Mouse (Mus musculus) midbrain, embryonic 12.5 days (tissue): ENCODE measurements at regions not wholly inside any gene's neighbourhood (a gene's known extent, or its start where the extent isn't known, plus 50 kb on each side); places are given as distances from the start of the nearest gene placed in this dataset.

Experiments used
- ATAC-seq: fragments of 200-750 bp; cut with Nextera tagmentation; 2 replicates; pipeline ENCODE4 v1.8.0; 2017; ENCODE audit warnings: low read depth, moderate TSS enrichment, moderate library complexity; ENCODE audit not compliant: low FRiP score
- H3K27ac ChIP-seq: fragments of 300-500 bp; sonication (generic); replicated peaks from 2 replicates; pipeline ENCODE4 v1.5.1; 2016; ENCODE audit warnings: mild to moderate bottlenecking
- H3K27me3 ChIP-seq: fragments of 300-500 bp; sonication (generic); 2 replicates; pipeline ENCODE4 v1.6.1; 2016; ENCODE audit warnings: mild to moderate bottlenecking
- H3K36me3 ChIP-seq: fragments of 300-500 bp; sonication (generic); 2 replicates; pipeline ENCODE4 v1.6.1; 2016
- H3K4me1 ChIP-seq: fragments of 300-500 bp; sonication (generic); 2 replicates; pipeline ENCODE4 v1.6.1; 2016
- H3K4me2 ChIP-seq: fragments of 300-500 bp; sonication (generic); replicated peaks from 2 replicates; pipeline ENCODE4 v1.6.1; 2016; ENCODE audit warnings: mild to moderate bottlenecking, moderate library complexity
- H3K4me3 ChIP-seq: fragments of 300-500 bp; sonication (generic); 2 replicates; pipeline ENCODE4 v1.5.1; 2016; ENCODE audit warnings: mild to moderate bottlenecking
- H3K9ac ChIP-seq: fragments of 300-500 bp; sonication (generic); replicated peaks from 2 replicates; pipeline ENCODE4 v1.6.1; 2016; ENCODE audit warnings: mild to moderate bottlenecking, moderate library complexity
- H3K9me3 ChIP-seq: fragments of 300-500 bp; sonication (generic); 2 replicates; pipeline ENCODE4 v1.6.1; 2016; ENCODE audit warnings: mild to moderate bottlenecking
- WGBS: fragments of 180-500 bp; shearing (Covaris S2); methylation state at CpG from one replicate; pipeline ENCODE4 v1.1.7; 2016; 5-methylcytosine and 5-hydroxymethylcytosine counted together

- no peaks in the 10 kb centered on the region for H3K9me3 ChIP-seq
- H3K36me3 ChIP-seq: no peaks in the 10 kb centered on the region
- ATAC-seq: no peak
- WGBS: 91% methylated on average over 2 of the region's 2 CpGs
- H3K4me2 ChIP-seq: no peak overlapping the region
- no peak overlapping the region for H3K27ac ChIP-seq
- H3K27me3 ChIP-seq: no peaks in the 10 kb centered on the region
- no peaks in the 10 kb centered on the region for H3K4me1 ChIP-seq
- no peak overlapping the region for H3K4me3 ChIP-seq
- no peak overlapping the region for H3K9ac ChIP-seq
Observed at GRCm38 (mm10) chr1:113389920-113390319, 1525.2 kb upstream of the Dsel start.

GRCm38 (mm10) chr1:113384888-113385430 is 1520.2 kb upstream of the Dsel start:
- Histone ChIP-seq H3K4me2 (no peak overlapping the region), H3K36me3 (no peaks in the 10 kb centered on the region), H3K27me3 (no peaks in the 10 kb centered on the region), H3K4me1 (0 out of 2 replicates have a peak, but pooled peaks cover 6% of the 10 kb centered on the region), H3K27ac (no peak overlapping the region), H3K9ac (no peak overlapping the region), H3K4me3 (no peak overlapping the region), H3K9me3 (no peaks in the 10 kb centered on the region)
- ATAC-seq: peak; percentile 51; the same call in 1 of the 2 replicates
- 48% methylated on average over 6 of the region's 6 CpGs for WGBS

DNA sequence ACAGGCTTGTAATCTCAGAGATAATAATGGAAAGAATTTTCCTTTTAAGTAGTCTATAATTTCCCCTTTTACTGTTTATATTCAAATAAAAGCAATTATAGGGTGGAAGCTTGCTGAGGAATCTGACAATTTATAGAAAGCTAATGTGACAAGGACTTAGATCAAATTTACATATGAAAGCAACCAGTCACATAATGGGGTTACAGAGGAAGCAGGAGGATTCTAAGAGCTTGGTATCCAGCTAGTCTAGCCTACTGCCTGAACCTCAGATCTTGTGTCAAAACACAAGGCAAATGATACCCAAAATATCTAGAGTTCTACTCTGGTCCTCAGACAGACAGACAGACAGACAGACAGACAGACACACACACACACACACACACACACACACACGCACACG is 1519.0 kb upstream of the Dsel start:
- Histone ChIP-seq H3K27ac (no peak overlapping the region), H3K36me3 (no peaks in the 10 kb centered on the region), H3K27me3 (no peaks in the 10 kb centered on the region), H3K4me1 (0 out of 2 replicates have a peak, but pooled peaks cover 6% of the 10 kb centered on the region), H3K9ac (no peak overlapping the region), H3K4me2 (no peak overlapping the region), H3K4me3 (no peak overlapping the region), H3K9me3 (no peaks in the 10 kb centered on the region)
- ATAC-seq: no peak
- WGBS: 87% methylated on average over 2 of the region's 2 CpGs

GRCm38 (mm10) chr1:113372679-113373078 is 1508.0 kb upstream of the Dsel start:
- Histone ChIP-seq H3K4me1 (no peaks in the 10 kb centered on the region), H3K27ac (no peak overlapping the region), H3K27me3 (no peaks in the 10 kb centered on the region), H3K9ac (no peak overlapping the region), H3K9me3 (no peaks in the 10 kb centered on the region), H3K4me2 (no peak overlapping the region), H3K4me3 (no peak overlapping the region), H3K36me3 (no peaks in the 10 kb centered on the region)
- no peak for ATAC-seq
- 69% methylated on average over 1 of the region's 1 CpGs for WGBS

DNA sequence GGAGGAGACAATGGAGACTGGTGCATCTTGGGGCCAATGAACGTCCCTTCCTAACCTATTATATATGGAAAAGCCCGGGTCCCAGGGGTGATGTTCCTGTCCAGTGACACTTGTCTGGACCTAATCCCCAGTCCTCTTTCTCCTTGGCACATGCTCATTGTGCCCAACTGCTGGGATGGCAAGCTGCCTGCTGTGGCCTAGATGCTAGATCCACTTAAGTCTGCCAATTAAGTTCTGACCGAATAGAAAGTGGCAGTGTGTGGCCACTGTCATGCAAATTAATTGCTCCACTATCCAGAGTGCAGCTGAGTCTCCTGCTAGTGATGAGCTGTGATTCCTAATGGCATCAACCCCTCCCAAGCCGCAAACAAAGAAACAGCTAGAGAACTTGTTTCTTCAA is 1493.5 kb upstream of the Dsel start:
- Histone ChIP-seq H3K27me3 (no peaks in the 10 kb centered on the region), H3K4me1 (no peaks in the 10 kb centered on the region), H3K4me2 (no peak overlapping the region), H3K27ac (no peak overlapping the region), H3K9me3 (no peaks in the 10 kb centered on the region), H3K9ac (no peak overlapping the region), H3K36me3 (no peaks in the 10 kb centered on the region), H3K4me3 (no peak overlapping the region)
- WGBS: 36% methylated on average over 4 of the region's 4 CpGs
- peak; percentile 86 for ATAC-seq

GRCm38 (mm10) chr1:113308037-113308436 is 1443.3 kb upstream of the Dsel start:
- Histone ChIP-seq H3K36me3 (no peaks in the 10 kb centered on the region), H3K4me1 (no peaks in the 10 kb centered on the region), H3K9ac (no peak overlapping the region), H3K27me3 (no peaks in the 10 kb centered on the region), H3K4me2 (no peak overlapping the region), H3K4me3 (no peak overlapping the region), H3K9me3 (no peaks in the 10 kb centered on the region), H3K27ac (no peak overlapping the region)
- ATAC-seq: no peak
- WGBS: 85% methylated on average over 2 of the region's 2 CpGs

DNA sequence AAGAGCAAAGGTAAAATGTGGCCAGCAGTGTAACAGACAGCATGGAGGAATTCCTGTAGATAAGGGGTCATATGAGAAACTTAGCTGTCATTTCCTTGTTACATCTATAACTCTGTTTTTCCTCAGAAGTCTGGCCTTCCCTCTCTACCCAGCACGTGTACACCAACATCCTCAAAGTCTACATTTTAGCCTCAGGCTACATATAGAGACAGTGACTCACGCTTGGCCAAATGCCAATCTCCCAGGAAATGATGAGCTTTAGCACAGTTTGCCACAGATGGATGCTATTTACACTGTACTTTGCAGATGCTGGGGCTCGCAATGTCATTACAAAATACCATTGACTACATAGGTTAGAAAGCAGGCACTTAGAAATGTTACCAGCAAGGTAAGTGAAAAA is 1433.1 kb upstream of the Dsel start:
- ATAC-seq: no peak
- WGBS: 86% methylated on average over 3 of the region's 3 CpGs
- H3K4me1 ChIP-seq: no peaks in the 10 kb centered on the region

GRCm38 (mm10) chr1:113288242-113288641 is 1423.5 kb upstream of the Dsel start:
- H3K27ac ChIP-seq: no peak overlapping the region
- no peaks in the 10 kb centered on the region for H3K9me3 ChIP-seq
- no peak for ATAC-seq
- no peaks in the 10 kb centered on the region for H3K36me3 ChIP-seq
- H3K27me3 ChIP-seq: no peaks in the 10 kb centered on the region
- H3K9ac ChIP-seq: no peak overlapping the region
- no peak overlapping the region for H3K4me3 ChIP-seq
- H3K4me1 ChIP-seq: no peaks in the 10 kb centered on the region
- no peak overlapping the region for H3K4me2 ChIP-seq

More for the DNA sequence above, 1433.1 kb upstream of the Dsel start:
- H3K36me3 ChIP-seq: no peaks in the 10 kb centered on the region
- no peaks in the 10 kb centered on the region for H3K9me3 ChIP-seq
- no peak overlapping the region for H3K4me2 ChIP-seq
- H3K9ac ChIP-seq: no peak overlapping the region
- H3K4me3 ChIP-seq: no peak overlapping the region
- H3K27me3 ChIP-seq: no peaks in the 10 kb centered on the region
- H3K27ac ChIP-seq: no peak overlapping the region

DNA sequence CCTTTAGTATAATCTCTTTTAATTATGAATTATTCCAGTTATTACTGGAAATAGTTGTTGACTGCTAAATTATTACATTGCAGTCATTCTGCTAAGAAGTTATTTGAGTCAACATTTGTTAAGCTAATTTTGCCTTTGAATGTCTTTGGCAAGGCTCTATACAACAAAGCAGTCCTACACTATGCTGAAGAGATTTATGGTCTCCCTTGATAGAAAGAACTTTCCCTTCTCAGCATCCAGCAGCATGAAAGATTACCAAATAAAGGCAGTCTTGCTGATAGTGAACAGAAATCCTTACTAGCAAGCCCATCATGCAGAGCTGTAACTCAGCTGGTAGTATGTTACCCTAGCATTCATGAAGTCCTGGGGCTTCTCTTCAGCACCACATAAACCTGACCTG is 1419.4 kb upstream of the Dsel start:
- Histone ChIP-seq H3K36me3 (no peaks in the 10 kb centered on the region), H3K9me3 (no peaks in the 10 kb centered on the region), H3K4me3 (no peak overlapping the region), H3K4me1 (no peaks in the 10 kb centered on the region), H3K4me2 (no peak overlapping the region), H3K27ac (no peak overlapping the region), H3K27me3 (no peaks in the 10 kb centered on the region), H3K9ac (no peak overlapping the region)
- no peak for ATAC-seq

GRCm38 (mm10) chr1:113259421-113259820 is 1394.7 kb upstream of the Dsel start:
- no peak overlapping the region for H3K4me3 ChIP-seq
- no peak overlapping the region for H3K4me2 ChIP-seq
- no peak for ATAC-seq
- no peaks in the 10 kb centered on the region for H3K27me3 ChIP-seq
- H3K27ac ChIP-seq: no peak overlapping the region
- H3K9me3 ChIP-seq: no peaks in the 10 kb centered on the region
- H3K36me3 ChIP-seq: no peaks in the 10 kb centered on the region
- H3K4me1 ChIP-seq: no peaks in the 10 kb centered on the region
- H3K9ac ChIP-seq: no peak overlapping the region

DNA sequence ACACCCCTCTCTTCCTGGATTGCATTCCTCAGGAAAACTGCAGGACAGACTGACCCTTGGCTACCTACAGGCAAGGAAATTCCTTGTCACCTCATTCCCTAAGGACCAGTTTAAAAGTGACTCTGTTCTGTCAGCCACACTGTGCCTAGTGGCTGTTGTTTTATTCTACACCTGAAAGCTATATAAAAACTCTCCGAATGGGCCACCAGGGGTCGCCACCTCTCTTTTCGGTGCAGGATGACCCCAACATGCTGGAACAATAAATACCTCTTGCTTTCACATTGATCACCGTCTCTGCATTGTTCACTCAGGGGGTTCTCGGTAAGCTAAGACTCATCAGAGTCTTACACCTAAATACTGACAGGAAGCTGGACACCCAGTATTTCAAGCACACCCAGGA is 1382.6 kb upstream of the Dsel start:
- Histone ChIP-seq H3K27me3 (no peaks in the 10 kb centered on the region), H3K9ac (no peak overlapping the region), H3K27ac (no peak overlapping the region), H3K4me1 (no peaks in the 10 kb centered on the region), H3K9me3 (0 out of 2 replicates have a peak, but pooled peaks cover 2% of the 10 kb centered on the region), H3K36me3 (no peaks in the 10 kb centered on the region), H3K4me3 (no peak overlapping the region), H3K4me2 (no peak overlapping the region)
- no peak for ATAC-seq
- 76% methylated on average over 5 of the region's 5 CpGs for WGBS

DNA sequence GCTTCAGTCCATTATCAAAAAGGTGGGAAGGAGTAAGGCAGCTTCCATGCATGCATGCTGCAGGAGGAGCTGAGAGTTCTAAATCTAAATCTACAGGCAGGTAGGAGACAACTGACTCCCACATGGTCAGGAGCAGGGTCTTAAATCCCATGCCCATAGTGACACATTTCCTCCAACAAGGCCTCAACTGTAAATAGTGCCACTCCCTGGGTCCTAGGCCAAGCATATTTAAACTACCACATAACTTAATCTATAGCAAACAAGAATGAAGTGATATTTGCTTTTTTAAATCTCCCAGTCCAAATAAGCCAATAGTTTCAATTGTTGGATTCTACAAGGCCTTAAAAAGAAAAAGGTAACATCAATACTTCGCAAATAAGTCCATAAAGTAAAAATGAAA is 1345.4 kb upstream of the Dsel start:
- H3K4me2 ChIP-seq: no peak overlapping the region
- no peak for ATAC-seq
- H3K4me1 ChIP-seq: no peaks in the 10 kb centered on the region
- no peak overlapping the region for H3K27ac ChIP-seq
- H3K9ac ChIP-seq: no peak overlapping the region
- H3K4me3 ChIP-seq: no peak overlapping the region
- no peaks in the 10 kb centered on the region for H3K27me3 ChIP-seq
- 84% methylated on average over 1 of the region's 1 CpGs for whole genome bisulfite sequencing
- no peaks in the 10 kb centered on the region for H3K9me3 ChIP-seq
- no peaks in the 10 kb centered on the region for H3K36me3 ChIP-seq

DNA sequence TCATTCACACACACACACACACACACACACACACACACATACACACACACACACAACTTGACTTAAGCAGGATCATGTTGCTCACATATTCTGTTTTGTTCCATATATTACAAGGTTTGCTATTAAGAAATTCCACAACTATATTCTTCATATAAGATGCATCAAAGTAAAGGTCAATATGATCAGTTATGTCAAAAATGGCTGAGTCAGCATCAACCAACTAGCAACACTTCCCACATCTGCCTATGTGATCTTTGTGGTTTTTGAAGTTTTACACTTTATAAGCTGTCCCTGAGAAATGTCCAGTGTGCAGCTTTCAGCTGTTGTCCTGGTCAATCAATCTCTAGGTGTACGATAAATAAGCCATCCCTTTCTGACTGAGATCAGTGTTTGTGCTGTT is 1339.3 kb upstream of the Dsel start:
- ATAC-seq: no peak

More for the DNA sequence above, 1339.3 kb upstream of the Dsel start:
- no peak overlapping the region for H3K27ac ChIP-seq
- no peak overlapping the region for H3K9ac ChIP-seq
- H3K4me1 ChIP-seq: no peaks in the 10 kb centered on the region
- H3K4me2 ChIP-seq: no peak overlapping the region
- no peaks in the 10 kb centered on the region for H3K9me3 ChIP-seq
- H3K36me3 ChIP-seq: no peaks in the 10 kb centered on the region
- H3K27me3 ChIP-seq: no peaks in the 10 kb centered on the region
- no peak overlapping the region for H3K4me3 ChIP-seq
- 93% methylated on average over 1 of the region's 1 CpGs for WGBS
